Mouse (Mus musculus): Measurements from ENCODE around the gene Klf7.

The Klf7 gene

DNA sequence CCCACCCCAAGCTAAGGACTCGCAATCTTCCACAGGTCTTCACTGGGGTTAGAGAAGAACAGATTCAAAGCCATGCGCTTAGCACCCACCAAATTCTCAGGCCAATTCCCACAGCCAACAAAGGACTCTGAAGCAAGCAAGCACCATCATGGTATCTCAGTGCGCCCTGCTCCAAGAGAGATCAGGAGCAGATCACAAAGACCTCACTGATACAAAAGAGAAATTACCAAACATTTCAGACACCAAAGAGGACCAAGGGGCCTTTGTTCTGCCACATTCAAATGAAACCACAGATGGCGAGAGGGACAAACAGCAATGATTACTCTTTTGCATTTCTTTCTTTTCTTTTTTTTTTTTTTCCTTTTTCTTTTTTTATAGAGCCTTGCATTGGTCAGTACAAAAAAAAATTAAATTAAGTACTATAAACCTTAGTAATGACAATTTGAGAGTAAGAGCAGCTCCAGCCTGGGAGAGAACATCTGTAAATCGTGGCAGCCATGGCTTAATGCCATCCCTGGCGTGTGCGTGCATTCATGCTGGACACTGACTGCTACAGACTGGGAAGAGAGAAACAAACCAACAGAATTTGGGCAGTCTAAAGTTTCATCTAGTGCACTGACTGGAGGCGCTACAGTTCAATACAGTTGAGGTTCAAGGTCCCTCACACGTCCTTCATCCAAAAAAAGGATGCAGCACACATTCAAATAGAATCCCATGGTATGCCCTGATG, 89.4 kb downstream of the Klf7 start:
- DNase-seq (ENCODE audit: low read depth in 1 of 2, low spot score in 2 of 2): no peak

DNA sequence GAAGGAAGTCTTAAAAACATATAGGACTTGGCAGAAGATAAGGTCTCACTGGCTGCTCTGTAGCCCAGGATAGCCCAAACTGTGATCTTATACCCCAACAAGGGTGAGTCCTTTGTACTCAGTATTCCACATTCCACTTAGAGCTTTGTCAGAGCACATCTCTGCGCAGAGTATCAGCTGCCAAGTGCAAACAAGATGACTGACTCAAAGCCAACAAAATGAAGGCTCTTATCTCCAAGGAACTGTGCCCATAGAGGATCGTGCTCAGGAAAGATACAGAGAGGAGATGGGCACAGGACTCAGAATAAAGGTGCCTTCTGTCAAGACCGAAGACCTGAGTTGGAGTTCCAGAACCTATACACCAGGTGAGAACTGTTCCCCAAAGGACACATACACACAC, 100.1 kb downstream of the Klf7 start:
- DNase-seq (ENCODE audit: low read depth in 1 of 2, low spot score in 2 of 2): no peak

DNA sequence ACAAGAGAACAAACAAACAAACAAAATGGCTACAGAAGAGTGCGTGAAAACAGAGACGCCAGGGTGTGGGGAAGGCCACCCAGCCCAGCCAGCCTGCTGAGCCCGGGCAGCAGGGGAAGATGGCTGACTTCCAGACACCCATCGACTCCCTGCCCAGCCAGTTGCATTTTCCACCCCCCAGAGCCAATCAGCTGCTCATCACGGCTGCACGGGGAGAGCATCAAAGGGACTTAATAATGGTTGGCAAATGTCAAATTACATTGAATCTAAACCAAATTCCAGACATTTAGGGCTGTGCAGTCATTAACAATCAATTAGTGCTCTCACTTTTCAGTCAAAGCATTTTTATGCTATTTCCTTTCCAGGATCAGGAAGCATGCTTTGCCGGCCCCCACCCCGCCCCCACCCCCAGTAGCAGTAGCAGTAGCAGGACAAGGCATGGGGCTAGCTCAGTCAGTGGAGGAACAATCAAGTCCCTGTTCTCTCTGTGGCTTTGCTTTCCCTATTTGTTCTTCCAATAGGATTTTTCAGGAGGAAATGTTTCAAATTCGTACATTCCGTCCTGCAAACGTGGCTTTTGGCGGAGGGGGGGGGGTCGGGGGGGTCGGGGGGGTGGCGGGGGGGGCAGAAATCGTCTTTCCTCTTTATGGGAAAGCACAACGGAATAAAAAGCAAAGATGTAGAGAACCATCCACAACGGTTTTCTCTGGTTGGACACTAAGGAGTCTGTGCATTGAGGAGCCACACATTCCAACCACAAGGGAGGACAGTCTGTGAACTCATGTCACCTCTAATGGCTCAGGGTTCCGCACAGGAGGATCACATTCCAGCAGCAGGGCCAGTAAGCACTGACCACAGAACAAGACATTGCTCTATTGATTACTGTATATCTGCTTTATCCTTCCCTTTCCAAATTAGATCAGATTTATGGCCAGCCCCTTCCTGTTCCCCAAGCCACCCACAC, 101.1 kb downstream of the Klf7 start:
- no peak for DNase-seq (ENCODE audit: low read depth in 1 of 2, low spot score in 2 of 2)

DNA sequence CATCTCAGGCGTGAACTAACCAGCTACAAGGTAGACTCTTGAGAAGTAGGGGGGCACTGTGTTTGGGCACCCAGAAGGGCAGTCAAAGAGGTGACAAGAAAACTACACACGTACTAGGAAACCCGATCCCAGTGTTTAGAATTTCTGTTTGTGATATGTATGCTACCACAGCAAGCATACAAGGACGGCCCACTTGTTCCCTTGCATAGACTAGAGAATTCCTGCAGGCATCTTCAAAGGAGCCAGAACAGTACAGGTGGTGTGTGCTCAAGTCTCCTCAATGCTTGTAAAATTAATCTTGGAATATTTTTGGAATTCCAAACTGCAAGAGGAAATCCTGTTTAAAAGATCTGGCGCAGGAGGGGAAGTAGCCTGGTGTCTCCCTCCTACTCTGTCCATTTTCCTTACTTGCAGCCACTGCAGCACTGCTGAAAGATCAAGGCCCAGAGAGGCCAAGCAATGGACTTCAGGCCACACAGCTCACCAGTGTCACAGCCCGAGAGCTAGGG, 102.9 kb downstream of the Klf7 start:
- DNase-seq (ENCODE audit: low read depth in 1 of 2, low spot score in 2 of 2): no peak

DNA sequence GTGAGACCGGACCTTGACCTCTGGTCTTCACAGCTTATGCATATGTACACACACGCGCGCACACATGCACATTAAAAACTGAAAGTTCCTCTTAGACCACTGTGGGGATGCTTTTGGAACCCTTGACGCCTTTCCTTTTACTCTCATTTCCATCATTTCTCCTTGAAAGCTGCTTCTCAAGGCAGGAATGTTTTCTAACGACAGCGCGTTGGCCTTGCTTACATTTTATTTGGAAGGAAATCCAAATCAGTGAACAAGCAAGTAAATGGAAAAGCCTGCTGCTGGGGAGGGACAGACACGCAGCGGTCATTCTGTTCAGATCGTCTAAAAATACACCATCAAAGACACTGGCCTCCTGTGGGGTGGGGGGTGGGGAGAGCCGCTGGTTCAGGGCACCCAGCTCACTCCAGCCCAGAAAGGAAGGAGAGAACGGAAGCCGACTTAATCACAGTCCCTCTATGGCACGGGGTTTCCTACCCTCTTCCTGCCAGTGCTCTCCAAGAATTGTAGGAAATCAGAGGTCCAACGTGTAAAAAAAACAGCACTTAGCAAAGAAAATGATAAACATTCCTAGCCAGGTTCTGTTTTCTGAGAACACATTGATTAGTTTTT, 103.5 kb downstream of the Klf7 start:
- no peak for DNase-seq (ENCODE audit: low read depth in 1 of 2, low spot score in 2 of 2)

DNA sequence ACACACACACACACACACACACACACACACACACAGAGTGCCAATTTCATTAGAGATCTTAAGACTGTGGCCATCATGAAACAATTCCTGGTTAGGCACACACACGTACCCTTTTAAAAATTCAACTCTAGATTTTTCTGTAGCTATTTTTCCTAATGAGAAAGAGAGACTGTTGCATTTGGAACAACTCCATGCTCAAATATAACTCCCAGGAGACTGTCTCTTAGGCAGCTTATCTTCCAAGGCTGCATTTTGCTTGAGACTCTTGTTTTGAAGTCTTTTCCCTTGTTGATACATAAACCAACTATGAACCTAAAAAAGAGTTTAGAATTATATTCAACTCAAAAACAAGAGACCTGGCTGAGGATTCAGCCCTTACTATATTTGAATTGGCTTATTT, 108.0 kb downstream of the Klf7 start:
- no peak for DNase-seq (ENCODE audit: low read depth in 1 of 2, low spot score in 2 of 2)

DNA sequence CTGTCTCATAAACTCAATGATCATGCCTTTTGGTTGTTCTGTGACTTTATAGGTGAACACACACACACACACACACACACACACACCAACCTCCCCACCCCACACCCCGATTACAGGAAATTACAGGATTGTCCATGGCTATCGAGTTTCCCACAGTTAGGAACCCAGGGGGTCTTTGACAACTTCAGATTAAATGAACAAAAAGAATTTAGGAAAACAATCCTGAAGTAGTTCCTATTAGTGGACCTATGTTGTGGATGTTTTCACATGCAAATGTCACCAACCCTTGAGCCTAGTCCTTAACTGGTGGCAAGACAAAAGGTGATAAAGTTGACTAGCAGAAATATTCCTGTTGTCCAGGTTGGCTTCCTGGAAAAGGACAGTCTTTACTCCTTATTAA, 113.1 kb downstream of the Klf7 start:
- DNase-seq (ENCODE audit: low read depth in 1 of 2, low spot score in 2 of 2): no peak

DNA sequence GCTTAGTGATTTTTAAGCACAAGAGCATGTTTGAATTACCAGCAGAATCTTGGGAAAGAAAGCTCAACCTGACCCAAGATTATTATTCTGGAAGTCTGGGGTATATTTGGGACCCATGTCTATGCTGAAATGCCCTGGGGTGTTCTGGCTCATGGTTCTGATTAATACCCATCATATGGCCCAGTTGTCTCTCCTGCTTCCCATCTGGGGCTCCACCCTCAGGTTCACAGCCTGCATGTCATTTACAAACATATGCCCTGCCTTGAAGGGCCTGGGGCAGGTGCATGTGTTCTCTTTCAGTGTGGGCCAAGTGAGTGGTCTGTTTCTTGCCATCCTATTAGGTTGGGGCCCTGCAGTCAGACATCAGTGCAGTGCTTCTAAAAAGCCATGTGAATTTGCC, 114.1 kb downstream of the Klf7 start:
- DNase-seq (ENCODE audit: low read depth in 1 of 2, low spot score in 2 of 2): no peak

DNA sequence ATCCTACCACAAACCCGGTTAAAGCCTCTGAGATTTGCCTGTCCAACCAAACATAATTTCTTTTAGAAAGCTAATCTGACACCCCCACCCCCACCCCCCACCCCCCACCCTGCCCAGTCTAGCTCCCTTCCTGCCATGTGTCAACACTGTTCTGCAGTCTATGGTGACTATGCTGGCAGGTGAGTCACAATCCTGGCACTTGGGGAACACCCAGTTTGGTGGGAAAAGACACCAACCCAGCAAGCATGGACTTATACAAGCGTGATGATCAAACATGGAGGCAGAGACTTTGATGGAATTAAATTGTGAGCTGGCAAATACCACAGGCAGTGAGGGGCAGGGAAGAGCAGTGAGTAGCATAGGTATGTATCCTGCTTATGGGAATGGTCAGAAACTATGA, 116.9 kb downstream of the Klf7 start:
- no peak for DNase-seq (ENCODE audit: low read depth in 1 of 2, low spot score in 2 of 2)

DNA sequence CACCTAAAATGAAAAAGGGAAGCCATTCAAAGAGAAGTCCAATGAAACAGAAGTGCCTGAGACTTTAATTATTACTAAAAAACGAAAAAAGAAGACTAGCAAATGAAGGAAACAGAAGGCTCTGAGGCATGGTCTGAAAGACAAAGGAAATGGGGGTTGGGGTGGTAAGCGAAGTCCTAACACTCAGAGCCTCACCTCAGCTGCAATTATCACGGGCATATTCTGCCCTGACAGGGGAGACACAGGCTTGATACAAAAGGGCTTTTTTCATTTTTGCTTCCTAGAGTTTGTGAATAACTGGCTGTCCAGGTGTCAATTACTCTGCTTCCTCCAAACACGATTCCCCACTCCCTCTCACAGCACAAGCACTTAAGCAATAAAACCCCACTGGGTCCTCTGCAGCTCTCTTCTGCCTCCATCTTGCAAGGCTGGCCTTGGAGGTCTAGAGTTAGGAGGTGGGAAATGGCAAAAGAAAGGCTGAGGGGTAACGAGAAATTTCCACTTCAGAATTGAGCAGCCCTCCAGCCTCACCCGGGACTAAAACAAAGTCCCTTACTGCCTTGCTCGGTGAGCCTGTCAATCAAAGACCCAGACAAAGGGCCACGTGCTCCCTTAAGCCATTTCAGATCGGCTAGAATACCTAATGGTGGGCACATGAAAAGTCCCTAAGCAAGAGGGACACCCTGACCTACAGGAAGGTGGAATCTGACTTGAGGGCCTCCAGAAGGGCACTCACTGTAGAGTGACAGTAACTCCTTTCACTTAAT, 118.4 kb downstream of the Klf7 start:
- DNase-seq (ENCODE audit: low read depth in 1 of 2, low spot score in 2 of 2): no peak

DNA sequence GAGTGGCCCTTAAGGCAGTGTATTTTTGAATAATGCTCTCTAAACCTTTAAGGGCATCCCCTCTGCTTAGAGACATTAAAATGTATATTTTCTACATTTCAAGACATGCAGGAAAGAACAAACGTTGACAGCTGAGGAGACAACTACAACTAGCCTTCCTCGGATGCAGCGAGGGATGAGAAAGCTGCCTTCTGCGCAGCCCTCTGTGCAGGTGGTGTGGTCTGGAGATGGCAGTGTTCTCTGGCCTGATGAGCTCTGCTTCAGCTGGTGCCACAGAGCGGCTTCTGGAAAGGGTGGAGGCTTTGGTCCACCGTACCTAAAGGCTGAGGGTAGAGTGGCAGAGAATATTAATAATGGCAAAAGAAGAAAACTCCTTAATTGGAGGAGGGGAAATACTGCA, 120.0 kb downstream of the Klf7 start:
- DNase-seq (ENCODE audit: low read depth in 1 of 2, low spot score in 2 of 2): no peak

DNA sequence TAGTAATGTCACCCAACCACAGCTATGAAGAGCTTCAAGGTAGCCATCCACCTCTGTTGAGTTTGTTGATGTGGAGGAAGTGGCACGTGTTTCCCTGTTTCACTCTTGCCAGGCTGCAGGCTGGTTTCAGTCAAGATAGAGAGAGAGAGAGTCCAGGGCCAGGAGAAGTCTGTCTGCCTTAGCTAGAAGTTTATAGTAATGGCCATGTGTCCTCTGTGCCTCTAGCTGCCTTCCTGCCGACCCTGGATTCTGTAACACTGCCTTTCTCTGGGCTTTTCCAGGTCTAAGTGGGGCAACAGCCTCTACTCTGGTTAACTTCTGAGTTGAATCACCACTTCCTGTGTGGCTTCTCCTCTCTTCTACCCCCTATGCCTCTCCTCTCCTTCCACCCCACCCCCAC, 121.5 kb downstream of the Klf7 start:
- DNase-seq (ENCODE audit: low read depth in 1 of 2, low spot score in 2 of 2): no peak

DNA sequence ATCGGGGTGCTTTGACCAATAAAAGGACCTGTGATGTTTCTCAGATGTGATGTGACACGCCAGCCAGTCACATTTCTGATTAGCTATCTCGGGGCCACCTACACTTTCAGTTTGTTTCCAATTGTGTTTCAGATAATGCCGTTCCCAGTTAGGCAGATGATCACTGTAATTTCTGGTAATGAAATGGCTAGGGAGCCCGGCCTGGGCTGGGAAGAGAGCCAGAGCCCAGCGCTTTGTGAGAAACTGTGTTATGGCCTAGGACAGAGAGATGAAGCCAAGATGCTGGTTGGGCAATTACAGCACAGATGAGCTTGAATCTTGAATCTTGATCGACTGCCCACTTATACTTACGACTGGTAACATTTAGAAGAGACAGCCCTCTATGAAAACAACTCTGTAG, 122.6 kb downstream of the Klf7 start:
- no peak for DNase-seq (ENCODE audit: low read depth in 1 of 2, low spot score in 2 of 2)

DNA sequence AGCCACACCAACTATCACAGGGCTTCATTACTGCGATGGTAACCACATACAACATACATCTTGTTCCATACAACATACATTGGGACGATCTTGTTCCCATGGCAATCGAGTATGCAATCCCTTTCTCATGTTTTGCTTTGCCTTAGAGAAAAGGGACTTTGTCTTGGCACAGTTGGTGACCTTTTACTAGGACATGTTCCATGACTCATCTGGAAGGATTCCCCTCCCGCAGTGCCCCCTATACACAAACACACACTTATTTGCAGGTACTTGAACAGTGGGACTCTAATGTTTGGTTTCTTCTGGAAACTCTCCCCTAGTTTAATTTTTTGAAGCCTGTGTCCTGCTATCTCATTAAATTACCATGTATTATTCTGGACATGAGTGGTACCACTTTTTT, 123.2 kb downstream of the Klf7 start:
- DNase-seq (ENCODE audit: low read depth in 1 of 2, low spot score in 2 of 2): no peak

DNA sequence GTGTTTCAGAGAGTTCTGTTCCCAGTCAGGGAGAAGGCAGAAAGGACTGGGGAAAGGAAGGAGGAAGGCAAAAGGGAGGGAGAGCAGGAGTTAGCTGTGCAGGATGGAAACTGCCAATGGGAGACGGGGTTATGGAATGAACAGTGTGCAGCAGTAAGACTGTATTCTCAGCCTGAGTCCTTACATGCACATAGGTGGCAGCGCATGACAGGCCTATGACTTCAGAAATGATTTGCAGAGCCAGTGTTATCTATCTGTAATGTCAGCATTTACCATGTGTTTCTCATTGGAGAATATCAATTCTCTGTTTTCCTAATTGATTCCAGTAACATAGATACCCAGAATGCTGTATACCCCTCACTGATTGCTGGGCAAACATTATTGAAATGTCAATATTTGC, 123.9 kb downstream of the Klf7 start:
- no peak for DNase-seq (ENCODE audit: low read depth in 1 of 2, low spot score in 2 of 2)

DNA sequence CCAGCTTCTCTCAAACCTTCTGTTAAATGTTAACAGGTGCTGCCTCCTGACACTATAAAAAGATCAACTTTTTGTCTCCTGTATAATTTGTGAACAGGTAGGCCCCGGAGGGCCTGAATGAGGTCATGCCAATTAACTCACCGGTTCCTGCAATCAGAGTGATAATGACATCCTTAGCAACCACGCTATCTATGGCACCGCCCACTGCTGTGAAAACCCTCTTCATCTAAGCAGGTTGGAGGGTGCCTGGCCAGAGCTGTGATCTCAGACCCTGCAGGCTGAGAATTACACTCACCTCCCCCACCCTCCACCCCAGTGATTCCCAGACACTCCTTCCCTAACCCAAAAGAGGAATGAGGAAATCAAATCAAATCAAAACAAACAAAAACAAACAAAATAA, 126.3 kb downstream of the Klf7 start:
- no peak for DNase-seq (ENCODE audit: low read depth in 1 of 2, low spot score in 2 of 2)

DNA sequence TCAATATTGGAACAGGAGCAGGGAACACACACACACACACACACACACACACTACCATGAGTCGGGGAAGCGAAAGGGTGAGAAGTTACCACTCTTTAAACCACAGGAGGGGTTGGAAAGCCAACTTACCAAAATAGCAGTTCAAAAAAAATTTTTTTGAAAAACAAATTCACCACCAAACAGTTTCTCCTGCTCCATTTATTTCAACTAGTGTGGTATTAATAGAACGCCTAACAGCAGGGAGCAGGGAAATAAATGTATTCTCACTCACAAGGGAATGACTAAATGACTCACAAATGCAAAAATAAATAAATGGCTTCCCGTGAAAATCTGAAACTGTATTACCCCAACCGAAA, 127.0 kb downstream of the Klf7 start:
- DNase-seq (ENCODE audit: low read depth in 1 of 2, low spot score in 2 of 2): no peak

DNA sequence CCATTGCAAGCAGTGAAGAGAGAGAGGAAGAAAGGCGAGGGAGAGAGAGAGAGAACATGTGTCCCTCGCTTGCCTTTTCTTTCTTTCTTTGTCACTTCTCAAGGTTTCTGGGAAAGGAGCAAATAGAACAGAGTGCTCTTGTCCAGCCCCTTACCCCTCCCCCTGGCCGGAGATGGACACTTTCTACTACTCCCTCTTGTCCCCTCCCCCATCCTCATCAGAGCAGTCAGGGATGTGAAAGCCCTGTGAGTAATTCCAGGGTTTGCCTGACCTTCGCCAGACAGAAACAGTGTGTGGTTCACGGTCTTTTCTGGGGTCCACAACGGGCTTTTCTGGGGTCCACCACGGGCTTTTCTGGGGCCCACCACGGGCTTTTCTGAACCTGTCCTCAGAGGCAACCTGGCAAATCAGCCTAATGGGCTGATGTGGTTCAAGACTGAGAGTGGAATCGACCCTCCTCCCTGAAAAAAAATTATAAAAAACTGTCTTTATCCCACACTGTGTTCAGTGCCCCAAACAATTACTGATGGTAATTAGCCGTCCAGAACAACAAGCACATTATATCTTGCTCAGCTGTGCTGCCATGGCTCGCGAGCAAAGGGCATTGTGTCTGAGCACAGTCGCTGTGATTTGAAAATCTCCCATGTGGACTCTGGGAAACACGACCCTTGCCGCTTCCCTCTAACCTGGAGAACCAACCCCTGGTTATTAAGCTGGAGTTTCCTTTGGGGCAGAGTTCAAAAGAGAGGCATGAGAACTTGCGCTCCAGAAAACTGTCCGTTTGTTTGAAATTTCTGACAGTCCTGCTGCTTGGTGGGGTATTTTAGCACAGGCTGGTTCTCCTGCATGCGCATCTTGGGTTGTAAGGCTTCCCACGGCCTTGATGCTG, 127.6 kb downstream of the Klf7 start:
- no peak for DNase-seq (ENCODE audit: low read depth in 1 of 2, low spot score in 2 of 2)

DNA sequence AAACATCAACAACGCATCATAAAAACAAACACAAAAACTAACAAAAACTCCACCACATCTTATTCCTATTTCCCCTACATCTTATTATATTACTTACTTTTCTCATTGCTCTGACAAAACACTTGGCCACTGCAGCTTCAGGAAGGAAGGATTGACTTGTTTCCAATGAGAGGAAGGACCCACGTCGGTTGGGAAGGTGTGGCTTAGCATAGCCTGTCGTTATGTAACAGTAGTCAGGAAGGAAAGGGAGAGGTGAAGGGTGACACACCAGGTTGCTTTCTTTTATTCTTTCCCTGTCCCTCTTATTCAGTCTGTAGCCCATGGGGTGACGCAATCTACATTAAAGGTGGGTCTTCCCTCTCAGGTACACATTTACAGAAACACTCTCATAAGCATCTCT, 129.6 kb downstream of the Klf7 start:
- DNase-seq (ENCODE audit: low read depth in 1 of 2, low spot score in 2 of 2): no peak

DNA sequence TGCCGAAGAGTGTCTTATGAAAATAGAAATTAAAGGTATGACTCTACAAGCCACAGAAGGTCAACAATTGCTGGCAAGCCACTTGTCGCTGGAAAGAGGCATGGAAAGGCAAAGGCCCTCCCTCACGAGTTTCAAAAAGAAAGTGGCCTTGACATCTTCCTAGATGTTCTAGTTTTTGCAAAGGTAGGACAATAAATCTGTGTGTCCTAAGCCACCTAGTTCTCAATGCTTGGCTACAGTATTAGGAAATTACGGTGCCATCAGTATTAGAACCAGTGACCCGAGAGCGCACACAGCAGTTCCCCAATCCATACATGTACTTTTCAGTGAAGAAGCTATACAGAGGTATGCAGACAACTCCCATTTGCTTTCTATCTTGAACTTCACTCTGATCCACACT, 131.7 kb downstream of the Klf7 start:
- DNase-seq (ENCODE audit: low read depth in 1 of 2, low spot score in 2 of 2): no peak

Data from monocyte, adult 2 months (primary cell).